Mouse (Mus musculus) stomach, postnatal 0 days (tissue): ENCODE results near the gene Col4a3bp.

Experiments
- CTCF ChIP-seq: IDR thresholded peaks from 2 replicates; pipeline ENCODE4 v1.5.1; 2016; ENCODE audit warnings: antibody characterized with exemption, low read depth, mild to moderate bottlenecking, moderate library complexity
- EP300 ChIP-seq: optimal IDR thresholded peaks from 2 replicates; pipeline ENCODE3; 2016; ENCODE audit warnings: antibody characterized with exemption

- no peak for TF ChIP-seq CTCF
- TF ChIP-seq EP300, result no peak
Measured at GRCm38 (mm10) chr13:96644168-96644567, 101.8 kb downstream of the Col4a3bp start.
